Mouse (Mus musculus): ENCODE data around the gene Ptger1. TPM values are rescaled to one million over a fixed set of nuclear protein-coding genes. Genes with fewer than 3 reads are reported as not detected.
A peak's percentile ranks its signal among the peaks of the same experiment; 100 is the strongest.

Gene Ptger1
- total and polyA plus RNA-seq, 2 experiments from 2014 or later: 0.20 TPM; not detected in 1

GRCm38 (mm10) chr8:83719048-83719447, 52.6 kb downstream of the Ptger1 start:
- ATAC-seq (ENCODE audit: insufficient read depth, low read depth) (no peak), DNase-seq (ENCODE audit: low spot score) (no peak)
- H3K4me3 ChIP-seq (ENCODE audit: low read depth, low read length): no peak overlapping the region
- H3K4me1 ChIP-seq (ENCODE audit: control insufficient read depth, insufficient read depth): peaks cover 20% of the 10 kb centered on the region
- H3K36me3 ChIP-seq (replicated peaks; ENCODE audit: control insufficient read depth, insufficient read depth, low read length): peaks cover 50% of the 10 kb centered on the region
- no peak overlapping the region for H3K4me2 ChIP-seq (ENCODE audit: low read depth, low read length)
- WGBS: 73% methylated on average over 2 of the region's 2 CpGs
- no peak overlapping the region for H3K27ac ChIP-seq (ENCODE audit: low read depth)
- TF ChIP-seq EP300 (IDR thresholded peaks at IDR 0.05; ENCODE audit: low read depth) (no peak), CTCF (IDR thresholded peaks at IDR 0.05; ENCODE audit: low read depth) (no peak)
- no peaks in the 10 kb centered on the region for H3K27me3 ChIP-seq (ENCODE audit: control insufficient read depth, insufficient read depth, low read length)
- no peak overlapping the region for H3K9ac ChIP-seq (replicated peaks; ENCODE audit: low read depth, low read length)
- H3K9me3 ChIP-seq (replicated peaks; ENCODE audit: control insufficient read depth, low read length): no peaks in the 10 kb centered on the region

GRCm38 (mm10) chr8:83719693-83720092, 53.2 kb downstream of the Ptger1 start:
- 76% methylated on average over 2 of the region's 2 CpGs for WGBS
- no peak for DNase-seq (ENCODE audit: low spot score)
- Histone ChIP-seq H3K36me3 (replicated peaks; ENCODE audit: control insufficient read depth, insufficient read depth, low read length) (peaks cover 57% of the 10 kb centered on the region), H3K4me1 (ENCODE audit: control insufficient read depth, insufficient read depth) (peaks cover 20% of the 10 kb centered on the region), H3K27me3 (ENCODE audit: control insufficient read depth, insufficient read depth, low read length) (no peaks in the 10 kb centered on the region), H3K9me3 (replicated peaks; ENCODE audit: control insufficient read depth, low read length) (no peaks in the 10 kb centered on the region), H3K27ac (ENCODE audit: low read depth) (no peak overlapping the region), H3K4me3 (ENCODE audit: low read depth, low read length) (no peak overlapping the region), H3K9ac (replicated peaks; ENCODE audit: low read depth, low read length) (no peak overlapping the region), H3K4me2 (ENCODE audit: low read depth, low read length) (no peak overlapping the region)
- ATAC-seq (ENCODE audit: insufficient read depth, low read depth): no peak
- TF ChIP-seq EP300 (IDR thresholded peaks at IDR 0.05; ENCODE audit: low read depth) (no peak), CTCF (IDR thresholded peaks at IDR 0.05; ENCODE audit: low read depth) (no peak)

DNA sequence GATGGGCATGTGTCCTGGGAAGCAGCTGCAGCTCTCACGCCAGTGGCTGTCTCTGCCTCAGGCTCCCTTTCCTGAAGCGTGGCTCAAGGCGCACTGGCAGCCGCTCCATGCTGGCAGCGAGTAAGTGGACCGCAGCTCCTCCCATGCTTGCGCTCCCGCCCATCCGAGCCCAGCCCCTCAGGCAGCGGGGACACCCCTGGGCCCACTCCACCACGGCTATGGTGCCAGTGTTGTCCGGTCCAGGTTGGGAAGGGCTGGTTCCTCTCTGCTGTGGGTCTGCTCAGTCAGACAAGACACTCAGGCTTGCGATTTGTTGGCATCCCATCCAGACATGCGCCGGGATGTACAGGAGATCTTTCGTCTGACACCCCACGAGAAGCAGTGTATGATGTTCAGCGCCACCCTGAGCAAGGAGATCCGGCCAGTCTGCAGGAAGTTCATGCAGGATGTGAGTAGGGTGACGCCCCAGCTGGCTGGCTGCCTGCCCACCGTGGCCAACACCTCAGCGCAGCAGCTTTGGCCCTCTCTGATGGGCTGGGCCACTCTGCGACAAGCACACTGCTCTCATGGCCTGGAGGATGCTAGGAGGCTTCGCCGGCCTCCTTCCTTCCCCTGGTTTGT, 55.0 kb downstream of the Ptger1 start:
- H3K9me3 ChIP-seq (replicated peaks; ENCODE audit: control insufficient read depth, low read length): no peaks in the 10 kb centered on the region
- TF ChIP-seq CTCF (IDR thresholded peaks at IDR 0.05; ENCODE audit: low read depth) (no peak), EP300 (IDR thresholded peaks at IDR 0.05; ENCODE audit: low read depth) (0 out of 2 replicates have a peak, but pooled peaks have one; percentile 41)
- H3K27ac ChIP-seq (ENCODE audit: low read depth): peak overlapping the region; percentile 34; the same call in 1 of the 2 replicates
- 70% methylated on average over 25 of the region's 25 CpGs for WGBS
- ATAC-seq (ENCODE audit: insufficient read depth, low read depth) (peak; percentile 75), DNase-seq (ENCODE audit: low spot score) (no peak)
- H3K27me3 ChIP-seq (ENCODE audit: control insufficient read depth, insufficient read depth, low read length): no peaks in the 10 kb centered on the region
- H3K36me3 ChIP-seq (replicated peaks; ENCODE audit: control insufficient read depth, insufficient read depth, low read length): peaks cover 70% of the 10 kb centered on the region
- H3K4me3 ChIP-seq (ENCODE audit: low read depth, low read length): no peak overlapping the region
- H3K4me1 ChIP-seq (ENCODE audit: control insufficient read depth, insufficient read depth): peaks cover 13% of the 10 kb centered on the region
- H3K9ac ChIP-seq (replicated peaks; ENCODE audit: low read depth, low read length): no peak overlapping the region
- no peak overlapping the region for H3K4me2 ChIP-seq (ENCODE audit: low read depth, low read length)

Other genes with a start within 250 kb of the Ptger1 start
- gene Scoc, start 208.3 kb upstream of the Ptger1 start, total RNA-seq (2014; rRNA removed; ENCODE audit: low replicate concordance): 18.3 and 39.8 TPM in 2 replicates
- 65.8 and 78.6 TPM in 2 replicates for gene Scoc, start 208.3 kb upstream of the Ptger1 start, polyA plus RNA-seq (2015; fragmentation: Nextera tagmentation; extraction: Ambion mirVana)
- gene Olfr370, start 130.9 kb upstream of the Ptger1 start, total RNA-seq (2014; rRNA removed; ENCODE audit: low replicate concordance): not detected in 2 replicates
- gene Olfr370, start 130.9 kb upstream of the Ptger1 start, polyA plus RNA-seq (2015; fragmentation: Nextera tagmentation; extraction: Ambion mirVana): not detected in 2 replicates
- 431 and 682 TPM in 2 replicates for gene Ndufb7, start 100.0 kb upstream of the Ptger1 start, total RNA-seq (2014; rRNA removed; ENCODE audit: low replicate concordance)
- gene Ndufb7, start 100.0 kb upstream of the Ptger1 start, polyA plus RNA-seq (2015; fragmentation: Nextera tagmentation; extraction: Ambion mirVana): 1,145 and 1,161 TPM in 2 replicates
- gene Tecr, start 58.7 kb upstream of the Ptger1 start, total RNA-seq (2014; rRNA removed; ENCODE audit: low replicate concordance): 253 and 327 TPM in 2 replicates
- gene Tecr, start 58.7 kb upstream of the Ptger1 start, polyA plus RNA-seq (2015; fragmentation: Nextera tagmentation; extraction: Ambion mirVana): 380 and 391 TPM in 2 replicates
- gene Dnajb1, start 58.5 kb upstream of the Ptger1 start, total RNA-seq (2014; rRNA removed; ENCODE audit: low replicate concordance): 17.6 and 21.3 TPM in 2 replicates
- 23.3 and 26.7 TPM in 2 replicates for gene Dnajb1, start 58.5 kb upstream of the Ptger1 start, polyA plus RNA-seq (2015; fragmentation: Nextera tagmentation; extraction: Ambion mirVana)
- 82.2 and 82.6 TPM in 2 replicates for gene Gipc1, start 14.0 kb upstream of the Ptger1 start, total RNA-seq (2014; rRNA removed; ENCODE audit: low replicate concordance)
- gene Gipc1, start 14.0 kb upstream of the Ptger1 start, polyA plus RNA-seq (2015; fragmentation: Nextera tagmentation; extraction: Ambion mirVana): 101 and 102 TPM in 2 replicates
- gene Pkn1, start 32.5 kb downstream of the Ptger1 start, total RNA-seq (2014; rRNA removed; ENCODE audit: low replicate concordance): 44.2 and 57.4 TPM in 2 replicates
- 13.0 and 14.2 TPM in 2 replicates for gene Pkn1, start 32.5 kb downstream of the Ptger1 start, polyA plus RNA-seq (2015; fragmentation: Nextera tagmentation; extraction: Ambion mirVana)
- gene Ddx39, start 48.5 kb downstream of the Ptger1 start, total RNA-seq (2014; rRNA removed; ENCODE audit: low replicate concordance): 92.5 and 95.7 TPM in 2 replicates
- gene Ddx39, start 48.5 kb downstream of the Ptger1 start, polyA plus RNA-seq (2015; fragmentation: Nextera tagmentation; extraction: Ambion mirVana): 75.5 and 79.3 TPM in 2 replicates
- 46.4 and 51.2 TPM in 2 replicates for gene Adgre5, start 74.6 kb downstream of the Ptger1 start, total RNA-seq (2014; rRNA removed; ENCODE audit: low replicate concordance)
- gene Adgre5, start 74.6 kb downstream of the Ptger1 start, polyA plus RNA-seq (2015; fragmentation: Nextera tagmentation; extraction: Ambion mirVana): 35.3 and 35.8 TPM in 2 replicates
- gene Adgrl1, start 233.4 kb downstream of the Ptger1 start, total RNA-seq (2014; rRNA removed; ENCODE audit: low replicate concordance): 28.7 and 58.4 TPM in 2 replicates
- gene Adgrl1, start 233.4 kb downstream of the Ptger1 start, polyA plus RNA-seq (2015; fragmentation: Nextera tagmentation; extraction: Ambion mirVana): 3.8 and 4.4 TPM in 2 replicates